Mouse (Mus musculus) heart, embryonic 15.5 days (tissue): ENCODE results near the gene Galt. TPM values are rescaled to one million over a fixed set of nuclear protein-coding genes. Genes with fewer than 3 reads are reported as not detected.

Experiments used
- ATAC-seq: fragments of 200-750 bp; cut with Nextera tagmentation; replicated peaks from 2 replicates; pipeline ENCODE4 v1.8.0; 2017; ENCODE audit warnings: low read depth, moderate TSS enrichment; ENCODE audit not compliant: insufficient number of reproducible peaks, insufficient read depth, low FRiP score
- H3K27ac ChIP-seq: fragments of 300-500 bp; sonication (generic); 2 replicates; pipeline ENCODE4 v1.5.1; 2015; ENCODE audit warnings: mild to moderate bottlenecking, inconsistent platforms
- H3K27me3 ChIP-seq: fragments of 300-500 bp; sonication (generic); 2 replicates; pipeline ENCODE4 v1.6.1; 2015; ENCODE audit warnings: inconsistent platforms
- H3K36me3 ChIP-seq: fragments of 300-500 bp; sonication (generic); 2 replicates; pipeline ENCODE4 v1.6.1; 2015; ENCODE audit warnings: mild to moderate bottlenecking, inconsistent platforms
- H3K4me1 ChIP-seq: fragments of 300-500 bp; sonication (generic); replicated peaks from 2 replicates; pipeline ENCODE4 v1.6.1; 2015; ENCODE audit warnings: inconsistent platforms
- H3K4me2 ChIP-seq: fragments of 300-500 bp; sonication (generic); 2 replicates; pipeline ENCODE4 v1.6.1; 2015; ENCODE audit warnings: inconsistent platforms, mild to moderate bottlenecking, moderate library complexity
- H3K4me3 ChIP-seq: fragments of 300-500 bp; sonication (generic); 2 replicates; pipeline ENCODE4 v1.5.1; 2015; ENCODE audit warnings: mild to moderate bottlenecking, inconsistent platforms
- H3K9ac ChIP-seq: fragments of 300-500 bp; sonication (generic); 2 replicates; pipeline ENCODE4 v1.6.1; 2015; ENCODE audit warnings: mild to moderate bottlenecking, inconsistent platforms
- H3K9me3 ChIP-seq: fragments of 300-500 bp; sonication (generic); replicated peaks from 2 replicates; pipeline ENCODE4 v1.6.1; 2016; ENCODE audit warnings: inconsistent platforms
- WGBS: fragments of 180-500 bp; shearing (Covaris S2); methylation state at CpG from one replicate; pipeline ENCODE4 v1.1.7; 2015; ENCODE audit warnings: mixed read lengths; 5-methylcytosine and 5-hydroxymethylcytosine counted together
- polyA plus RNA-seq: library from polyadenylated mRNA; unstranded; fragments of >200 nt; fragmentation: Nextera tagmentation; extraction: Ambion mirVana; gene quantifications from 2 replicates; pipeline ENCODE4 v1.2.1, GENCODE M21; 2015

Galt gene
- polyA plus RNA-seq, 1 experiment from 2014 or later = 59.2 TPM

- Histone ChIP-seq H3K9ac (peak overlapping the region; percentile 72), H3K9me3 (0 out of 2 replicates have a peak, but pooled peaks cover 4% of the 10 kb centered on the region), H3K36me3 (peaks cover 6% of the 10 kb centered on the region; the same call in 1 of the 2 replicates), H3K27me3 (no peaks in the 10 kb centered on the region), H3K4me2 (peak overlapping the region; percentile 94), H3K27ac (peak overlapping the region; percentile 82), H3K4me3 (peak overlapping the region; percentile 74), H3K4me1 (peaks cover 11% of the 10 kb centered on the region)
- WGBS = under 1% methylated on average over 27 of the region's 27 CpGs
- ATAC-seq = peak; percentile 97
These were observed 13.9 kb upstream of the Galt start for GRCm38 (mm10) chr4:41741158-41741560.

GRCm38 (mm10) chr4:41744131-41744530, 10.9 kb upstream of the Galt start:
- H3K4me3 ChIP-seq = no peak overlapping the region
- no peak overlapping the region for H3K27ac ChIP-seq
- no peak for ATAC-seq
- no peak overlapping the region for H3K4me2 ChIP-seq
- peaks cover 11% of the 10 kb centered on the region for H3K4me1 ChIP-seq
- peaks cover 7% of the 10 kb centered on the region for H3K36me3 ChIP-seq
- no peaks in the 10 kb centered on the region for H3K27me3 ChIP-seq
- 0 out of 2 replicates have a peak, but pooled peaks cover 6% of the 10 kb centered on the region for H3K9me3 ChIP-seq
- WGBS = 77% methylated on average over 2 of the region's 2 CpGs
- no peak overlapping the region for H3K9ac ChIP-seq

- Histone ChIP-seq H3K4me2 (no peak overlapping the region), H3K9me3 (0 out of 2 replicates have a peak, but pooled peaks cover 6% of the 10 kb centered on the region), H3K36me3 (peaks cover 5% of the 10 kb centered on the region; the same call in 1 of the 2 replicates), H3K4me3 (no peak overlapping the region), H3K27ac (no peak overlapping the region), H3K9ac (no peak overlapping the region), H3K4me1 (peaks cover 8% of the 10 kb centered on the region), H3K27me3 (no peaks in the 10 kb centered on the region)
- no peak for ATAC-seq
- 52% methylated on average over 1 of the region's 1 CpGs for WGBS
These were observed 10.0 kb upstream of the Galt start for GRCm38 (mm10) chr4:41745021-41745420.

GRCm38 (mm10) chr4:41755338-41756305, 594 bp downstream of the Galt start, which contains the start of gene Sigmar1:
Gene Sigmar1 (minus strand): TSS chr4:41756157.
- ATAC-seq = peak; percentile 61
- under 1% methylated on average over 57 of the region's 57 CpGs for WGBS
- peak within 1 kb of the TSS; percentile 82 for H3K4me2 ChIP-seq
- H3K9ac ChIP-seq = peak within 1 kb of the TSS; percentile 81
- H3K9me3 ChIP-seq = no peaks in the 10 kb centered on the region
- H3K27ac ChIP-seq = peak within 1 kb of the TSS; percentile 95
- peaks cover 9% of the 10 kb centered on the region; the same call in 1 of the 2 replicates for H3K36me3 ChIP-seq
- peak within 1 kb of the TSS; percentile 78 for H3K4me3 ChIP-seq
- no peaks in the 10 kb centered on the region for H3K27me3 ChIP-seq
- peaks cover 36% of the 10 kb centered on the region for H3K4me1 ChIP-seq

GRCm38 (mm10) chr4:41756440-41756839, 1.4 kb downstream of the Galt start:
- H3K36me3 ChIP-seq = peaks cover 9% of the 10 kb centered on the region; the same call in 1 of the 2 replicates
- H3K9ac ChIP-seq = peak overlapping the region; percentile 81
- peaks cover 44% of the 10 kb centered on the region for H3K4me1 ChIP-seq
- H3K4me2 ChIP-seq = peak overlapping the region; percentile 82
- no peaks in the 10 kb centered on the region for H3K27me3 ChIP-seq
- peak overlapping the region; percentile 78 for H3K4me3 ChIP-seq
- H3K27ac ChIP-seq = peak overlapping the region; percentile 95
- WGBS = 65% methylated on average over 8 of the region's 8 CpGs
- H3K9me3 ChIP-seq = no peaks in the 10 kb centered on the region
- no peak for ATAC-seq

GRCm38 (mm10) chr4:41757321-41757720, 2.3 kb downstream of the Galt start:
- Histone ChIP-seq H3K4me3 (no peak overlapping the region), H3K27ac (no peak overlapping the region), H3K9me3 (no peaks in the 10 kb centered on the region), H3K4me2 (no peak overlapping the region), H3K4me1 (peaks cover 53% of the 10 kb centered on the region), H3K36me3 (peaks cover 9% of the 10 kb centered on the region; the same call in 1 of the 2 replicates), H3K9ac (no peak overlapping the region), H3K27me3 (no peaks in the 10 kb centered on the region)
- WGBS = 87% methylated on average over 13 of the region's 13 CpGs
- ATAC-seq = no peak

GRCm38 (mm10) chr4:41758021-41758420, 3.0 kb downstream of the Galt start:
- H3K4me1 ChIP-seq = peaks cover 59% of the 10 kb centered on the region
- no peak overlapping the region for H3K27ac ChIP-seq

GRCm38 (mm10) chr4:41758701-41759100, 3.7 kb downstream of the Galt start:
- peak overlapping the region; percentile 95 for H3K27ac ChIP-seq
- no peaks in the 10 kb centered on the region for H3K27me3 ChIP-seq
- H3K4me1 ChIP-seq = peaks cover 59% of the 10 kb centered on the region
- 89% methylated on average over 4 of the region's 4 CpGs for WGBS
- ATAC-seq = no peak
- peaks cover 9% of the 10 kb centered on the region; the same call in 1 of the 2 replicates for H3K36me3 ChIP-seq
- H3K9ac ChIP-seq = no peak overlapping the region
- no peak overlapping the region for H3K4me3 ChIP-seq
- no peaks in the 10 kb centered on the region for H3K9me3 ChIP-seq
- no peak overlapping the region for H3K4me2 ChIP-seq

More at GRCm38 (mm10) chr4:41758021-41758420, 3.0 kb downstream of the Galt start:
- WGBS = 71% methylated on average over 11 of the region's 11 CpGs
- Histone ChIP-seq H3K9me3 (no peaks in the 10 kb centered on the region), H3K27me3 (no peaks in the 10 kb centered on the region), H3K9ac (no peak overlapping the region), H3K36me3 (peaks cover 9% of the 10 kb centered on the region; the same call in 1 of the 2 replicates), H3K4me2 (no peak overlapping the region), H3K4me3 (no peak overlapping the region)
- ATAC-seq = no peak

- no peak for ATAC-seq
- WGBS = 46% methylated on average over 9 of the region's 9 CpGs
- H3K4me2 ChIP-seq = no peak overlapping the region
- no peak overlapping the region for H3K9ac ChIP-seq
- H3K4me3 ChIP-seq = no peak overlapping the region
- H3K36me3 ChIP-seq = peaks cover 9% of the 10 kb centered on the region; the same call in 1 of the 2 replicates
- H3K4me1 ChIP-seq = peaks cover 57% of the 10 kb centered on the region
- no peaks in the 10 kb centered on the region for H3K9me3 ChIP-seq
- peak overlapping the region; percentile 95 for H3K27ac ChIP-seq
- H3K27me3 ChIP-seq = no peaks in the 10 kb centered on the region
These were observed 4.2 kb downstream of the Galt start for GRCm38 (mm10) chr4:41759206-41759605.

GRCm38 (mm10) chr4:41759656-41760287, 4.7 kb downstream of the Galt start:
- Histone ChIP-seq H3K9me3 (no peaks in the 10 kb centered on the region), H3K4me2 (peak overlapping the region; percentile 63), H3K4me3 (peak overlapping the region; percentile 49), H3K27me3 (no peaks in the 10 kb centered on the region), H3K27ac (peak overlapping the region; percentile 95), H3K9ac (peak overlapping the region; percentile 45), H3K4me1 (peaks cover 53% of the 10 kb centered on the region), H3K36me3 (peaks cover 9% of the 10 kb centered on the region; the same call in 1 of the 2 replicates)
- WGBS = 15% methylated on average over 6 of the region's 6 CpGs
- ATAC-seq = peak; percentile 10; the same call in 1 of the 2 replicates

- under 1% methylated on average over 15 of the region's 15 CpGs for WGBS
These were observed 5.3 kb downstream of the Galt start for GRCm38 (mm10) chr4:41760288-41760721.

More at GRCm38 (mm10) chr4:41760288-41760721, 5.3 kb downstream of the Galt start:
- peak overlapping the region; percentile 63 for H3K4me2 ChIP-seq
- peaks cover 9% of the 10 kb centered on the region; the same call in 1 of the 2 replicates for H3K36me3 ChIP-seq
- H3K27me3 ChIP-seq = no peaks in the 10 kb centered on the region
- peak overlapping the region; percentile 49 for H3K9ac ChIP-seq
- no peaks in the 10 kb centered on the region for H3K9me3 ChIP-seq
- ATAC-seq = peak; percentile 89
- peak overlapping the region; percentile 49 for H3K4me3 ChIP-seq
- peaks cover 50% of the 10 kb centered on the region for H3K4me1 ChIP-seq
- peak overlapping the region; percentile 95 for H3K27ac ChIP-seq
